Mouse (Mus musculus) brain, embryonic 14.5 days (tissue): ENCODE results near the gene Urb2.

Source experiments
- CTCF ChIP-seq: fragments of 200-500 bp; IDR thresholded peaks from 2 replicates; pipeline ENCODE4 v1.5.1; 2012; ENCODE audit warnings: inconsistent platforms, mild to moderate bottlenecking, moderate library complexity, borderline replicate concordance; ENCODE audit not compliant: insufficient read depth, insufficient read length; ENCODE audit errors: extremely low read depth
- POLR2A ChIP-seq: fragments of 200-500 bp; IDR thresholded peaks from 2 replicates; pipeline ENCODE4 v1.6.1; 2012; ENCODE audit warnings: mild to moderate bottlenecking, inconsistent platforms, borderline replicate concordance; ENCODE audit not compliant: poor library complexity, insufficient read depth, insufficient read length, severe bottlenecking; ENCODE audit errors: extremely low read depth

DNA sequence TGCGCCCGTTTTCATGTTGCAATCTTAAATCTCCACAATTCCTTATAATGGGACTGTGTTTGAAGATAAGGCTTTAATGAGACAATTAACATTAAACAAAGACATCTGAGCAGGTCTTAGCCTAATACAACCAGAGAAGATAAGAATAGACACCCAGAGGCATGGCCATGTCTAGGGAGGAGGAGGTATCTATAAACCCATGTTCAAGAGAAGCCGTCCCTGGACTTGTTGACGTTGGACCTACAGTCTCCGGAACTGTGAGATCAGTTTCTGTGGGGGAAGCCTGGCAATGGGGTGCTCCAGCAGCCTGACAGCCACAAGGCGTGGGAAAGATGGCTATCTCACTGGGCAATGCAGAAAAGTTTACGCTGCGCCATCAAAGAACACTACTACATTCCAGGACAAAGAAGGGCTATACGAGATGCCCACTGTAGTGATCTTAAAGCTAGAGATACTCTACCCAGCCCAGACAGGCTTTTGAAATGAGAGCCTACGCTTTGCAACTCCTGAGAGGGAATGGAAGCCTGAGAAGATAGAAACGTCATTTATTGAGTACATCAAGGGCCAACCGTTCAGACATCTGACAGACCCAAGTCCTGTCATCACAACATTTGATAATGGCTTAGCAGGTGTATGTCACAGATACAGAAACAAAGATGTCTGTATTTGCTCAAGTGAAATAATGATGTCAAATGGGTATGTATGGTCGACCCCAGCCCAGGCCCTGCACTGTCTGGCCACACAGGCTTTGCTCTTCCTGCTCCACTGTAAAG, 30.8 kb upstream of the Urb2 start:
- TF ChIP-seq CTCF, result no peak
- no peak for TF ChIP-seq POLR2A
